Mouse (Mus musculus) heart, adult 2 months (tissue): ENCODE measurements around the gene Tab2.

Experiments used
- CTCF ChIP-seq: fragments of 200-600 bp; IDR thresholded peaks from 2 replicates; pipeline ENCODE4 v1.8.1; 2022; ENCODE audit warnings: antibody characterized with exemption, mild to moderate bottlenecking, moderate library complexity
- EP300 ChIP-seq: fragments of 200-500 bp; IDR thresholded peaks from 2 replicates; pipeline ENCODE4 v1.6.1; 2011; ENCODE audit warnings: low read depth, low read length, control low read depth; ENCODE audit not compliant: insufficient read depth
- POLR2A ChIP-seq: fragments of 200-500 bp; IDR thresholded peaks from 2 replicates; pipeline ENCODE4 v1.6.1; 2011; ENCODE audit warnings: mild to moderate bottlenecking, low read depth, low read length, control low read depth; ENCODE audit not compliant: insufficient read depth

GRCm38 (mm10) chr10:7870571-7871315 lies 85.3 kb downstream of the Tab2 start:
- TF ChIP-seq CTCF (peak; percentile 58), EP300 (no peak), POLR2A (no peak)
